Mouse (Mus musculus) cerebellum, adult 2 months (tissue): ENCODE measurements at regions not wholly inside any gene's neighbourhood (a gene's known extent, or its start where the extent isn't known, plus 50 kb on each side); places are given as distances from the start of the nearest gene placed in this dataset.

Source experiments
- DNase-seq, 2 experiments: peaks; one replicate each; pipeline ENCODE4 v3.0.0; 2021
- H3K27ac ChIP-seq: fragments of 200-500 bp; 2 replicates; pipeline ENCODE4 v1.5.1; 2012; ENCODE audit warnings: low read length, control low read depth, inconsistent platforms; ENCODE audit not compliant: insufficient read depth
- H3K27me3 ChIP-seq: fragments of 200-500 bp; 2 replicates; pipeline ENCODE4 v1.6.1; 2012; ENCODE audit warnings: inconsistent platforms, mild to moderate bottlenecking, low read length, moderate library complexity; ENCODE audit not compliant: control insufficient read depth, insufficient read depth
- H3K4me1 ChIP-seq: fragments of 200-500 bp; 2 replicates; pipeline ENCODE4 v1.6.1; 2011; ENCODE audit warnings: low read length; ENCODE audit not compliant: control insufficient read depth, insufficient read depth
- H3K4me3 ChIP-seq: fragments of 200-500 bp; replicated peaks from 2 replicates; pipeline ENCODE3; 2011; ENCODE audit warnings: mild to moderate bottlenecking, low read depth, low read length, control low read depth; ENCODE audit not compliant: insufficient read depth
- CTCF ChIP-seq: fragments of 200-500 bp; IDR thresholded peaks from 2 replicates; pipeline ENCODE4 v1.5.1; 2011; ENCODE audit warnings: low read depth, mild to moderate bottlenecking, control low read depth, low read length, moderate library complexity, borderline replicate concordance; ENCODE audit not compliant: insufficient read depth
- POLR2A ChIP-seq: fragments of 200-500 bp; IDR thresholded peaks from 2 replicates; pipeline ENCODE4 v1.6.1; 2011; ENCODE audit warnings: low read length, control low read depth, borderline replicate concordance; ENCODE audit not compliant: insufficient read depth
- WGBS: fragments of 180-500 bp; shearing (Covaris S2); methylation state at CpG from one replicate; pipeline ENCODE4 v1.1.7; 2018; 5-methylcytosine and 5-hydroxymethylcytosine counted together

GRCm38 (mm10) chr2:171676083-171676482 is 367.2 kb downstream of the Cbln4 start:
- H3K4me3 ChIP-seq: no peak overlapping the region
- TF ChIP-seq CTCF: no peak
- TF ChIP-seq POLR2A: no peak
- no peaks in the 10 kb centered on the region for H3K27me3 ChIP-seq
- no peaks in the 10 kb centered on the region for H3K4me1 ChIP-seq
- H3K27ac ChIP-seq: no peak overlapping the region
- WGBS: 47% methylated on average over 8 of the region's 8 CpGs
- no peak for DNase-seq

DNA sequence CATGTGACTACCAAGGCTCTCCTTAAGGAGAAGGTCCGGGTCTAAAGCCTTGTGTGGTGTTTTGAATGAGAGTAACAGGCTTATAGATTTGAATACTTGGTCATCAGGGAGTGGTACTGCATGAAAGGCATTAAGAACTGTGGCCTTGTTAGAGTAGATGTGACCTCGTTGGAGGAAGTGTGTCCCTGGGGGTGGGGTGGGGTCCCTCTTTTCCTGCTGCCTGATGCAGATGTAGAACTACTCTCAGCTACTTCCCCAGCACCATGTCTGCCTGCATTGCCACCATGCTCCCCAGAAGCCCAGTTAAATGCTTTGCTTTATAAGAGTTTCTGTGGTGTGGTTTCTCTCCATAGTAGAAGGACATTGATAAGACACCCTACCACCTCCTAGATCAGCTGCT is 367.9 kb downstream of the Cbln4 start:
- 80% methylated on average over 2 of the region's 2 CpGs for WGBS
- no peaks in the 10 kb centered on the region for H3K27me3 ChIP-seq
- no peak overlapping the region for H3K4me3 ChIP-seq
- no peaks in the 10 kb centered on the region for H3K4me1 ChIP-seq
- no peak for TF ChIP-seq POLR2A
- TF ChIP-seq CTCF: no peak
- no peak for DNase-seq
- no peak overlapping the region for H3K27ac ChIP-seq

DNA sequence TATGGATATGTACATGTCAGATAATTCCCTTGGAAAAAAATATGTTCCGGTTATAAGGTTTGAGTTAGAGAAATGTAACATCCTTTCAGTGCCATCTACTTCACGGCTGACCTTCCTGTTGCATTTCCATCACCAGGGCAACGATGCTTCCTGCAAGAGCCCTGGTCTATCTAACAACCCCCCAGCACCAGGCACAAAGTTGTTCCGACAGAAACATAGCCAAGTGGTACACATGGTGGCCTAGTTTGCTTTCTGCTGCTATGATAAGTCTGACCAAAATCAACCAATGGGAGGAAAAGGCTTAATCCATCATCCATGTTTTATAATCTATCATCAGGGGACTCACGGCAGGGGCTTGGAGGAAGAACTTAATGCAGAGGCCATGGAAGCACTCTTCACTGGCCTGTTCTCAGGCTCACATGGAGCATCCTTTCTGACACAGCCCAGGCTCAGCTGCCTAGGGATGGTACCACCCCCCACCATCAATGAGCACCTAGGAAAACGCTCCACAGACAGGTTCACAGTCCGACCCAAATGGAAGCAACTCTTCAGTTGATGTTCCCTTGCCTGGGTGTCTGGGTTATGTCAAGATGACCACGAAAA is 372.2 kb downstream of the Cbln4 start:
- Histone ChIP-seq H3K4me3 (no peak overlapping the region), H3K27ac (no peak overlapping the region), H3K4me1 (no peaks in the 10 kb centered on the region), H3K27me3 (no peaks in the 10 kb centered on the region)
- DNase-seq: no peak
- WGBS: 86% methylated on average over 8 of the region's 8 CpGs
- TF ChIP-seq CTCF: no peak
- TF ChIP-seq POLR2A: no peak

GRCm38 (mm10) chr2:171668791-171669645 is 374.2 kb downstream of the Cbln4 start:
- no peaks in the 10 kb centered on the region for H3K27me3 ChIP-seq
- no peaks in the 10 kb centered on the region for H3K4me1 ChIP-seq
- no peak for TF ChIP-seq POLR2A
- no peak for TF ChIP-seq CTCF
- no peak overlapping the region for H3K27ac ChIP-seq
- WGBS: 48% methylated on average over 4 of the region's 4 CpGs
- DNase-seq: no peak
- no peak overlapping the region for H3K4me3 ChIP-seq

DNA sequence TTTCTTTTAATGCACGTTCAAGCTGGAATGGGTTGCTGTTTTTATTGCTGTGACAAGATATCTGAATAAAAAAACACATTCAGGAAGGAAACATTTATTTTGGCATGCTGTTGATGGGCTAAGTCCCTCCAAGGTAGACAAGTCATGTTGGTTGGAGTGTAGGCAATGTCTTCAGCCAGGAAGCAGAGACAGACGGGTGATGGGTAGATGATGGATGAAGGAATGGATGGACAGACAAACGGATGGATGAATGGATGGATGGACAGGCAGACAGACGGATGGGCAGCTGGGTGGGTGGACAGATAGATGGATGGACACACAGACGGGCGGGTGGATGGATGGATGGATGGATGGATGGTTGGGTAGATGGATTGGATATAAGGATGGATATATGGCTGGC is 380.7 kb downstream of the Cbln4 start:
- 89% methylated on average over 6 of the region's 6 CpGs for WGBS
- Histone ChIP-seq H3K27ac (no peak overlapping the region), H3K4me1 (no peaks in the 10 kb centered on the region), H3K27me3 (no peaks in the 10 kb centered on the region), H3K4me3 (no peak overlapping the region)
- no peak for TF ChIP-seq POLR2A
- no peak for DNase-seq

GRCm38 (mm10) chr2:171661896-171662511 is 381.3 kb downstream of the Cbln4 start:
- H3K27ac ChIP-seq: no peak overlapping the region
- TF ChIP-seq CTCF (no peak), POLR2A (no peak)
- no peak for DNase-seq
- no peaks in the 10 kb centered on the region for H3K27me3 ChIP-seq
- H3K4me3 ChIP-seq: no peak overlapping the region
- WGBS: 82% methylated on average over 8 of the region's 8 CpGs
- H3K4me1 ChIP-seq: no peaks in the 10 kb centered on the region

DNA sequence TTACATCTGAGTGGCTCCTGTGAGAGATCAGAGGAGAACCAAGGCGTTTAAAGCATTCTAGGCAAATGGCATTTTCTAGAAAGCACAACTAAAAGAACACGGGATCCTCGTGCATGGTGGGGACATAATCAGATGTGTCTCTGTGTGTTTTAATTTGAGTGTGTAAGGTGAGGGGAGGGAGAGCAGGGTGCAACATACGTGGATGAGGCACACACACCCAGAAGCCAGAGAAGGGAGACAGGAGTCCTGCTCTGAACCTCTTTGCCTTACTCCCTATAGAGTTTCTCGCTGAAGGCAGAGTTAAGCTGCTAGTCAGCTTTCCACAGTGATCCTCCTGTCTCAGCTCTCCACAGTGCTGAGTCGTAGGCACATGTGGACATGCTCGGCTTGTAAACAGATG is 386.1 kb downstream of the Cbln4 start:
- DNase-seq: no peak
- Histone ChIP-seq H3K27me3 (no peaks in the 10 kb centered on the region), H3K4me3 (no peak overlapping the region), H3K4me1 (no peaks in the 10 kb centered on the region), H3K27ac (no peak overlapping the region)
- TF ChIP-seq POLR2A: no peak
- TF ChIP-seq CTCF: no peak
- 67% methylated on average over 7 of the region's 7 CpGs for WGBS

GRCm38 (mm10) chr2:171641730-171642129 is 401.5 kb downstream of the Cbln4 start:
- no peak for DNase-seq
- Histone ChIP-seq H3K27ac (no peak overlapping the region), H3K27me3 (no peaks in the 10 kb centered on the region), H3K4me1 (no peaks in the 10 kb centered on the region), H3K4me3 (no peak overlapping the region)
- TF ChIP-seq POLR2A (no peak), CTCF (no peak)
- WGBS: 80% methylated on average over 4 of the region's 4 CpGs
